Mouse (Mus musculus) heart, postnatal 0 days (tissue): Measurements from ENCODE around the gene Neurod1.

Experiments used
- CTCF ChIP-seq: IDR thresholded peaks from 2 replicates; pipeline ENCODE4 v1.5.1; 2016; ENCODE audit warnings: antibody characterized with exemption, control low read depth, low read depth
- EP300 ChIP-seq: IDR thresholded peaks from 2 replicates; pipeline ENCODE4 v1.6.1; 2016; ENCODE audit warnings: antibody characterized with exemption, low read depth

GRCm38 (mm10) chr2:79414505-79414904, 42.0 kb downstream of the Neurod1 start:
- no peak for TF ChIP-seq CTCF
- no peak for TF ChIP-seq EP300
